ENCODE assay signal across 11 mouse cellular contexts in genomic region chr12:25785646-25786606, GRCm38 (mm10).
DNase-seq lines count a peak whose midpoint lies in the region; ATAC-seq and TF ChIP-seq lines count a peak whose summit lies in the region.
"Had no signal": no experiment of that assay in that cellular context is flagged by ENCODE, and none has a peak within 500 bp of the region (broad histone marks: within the 10 kb centered on the region; RNA-seq: fewer than 3 reads in every experiment).

No protein-coding gene starts in this region.

- 19% methylated on average over 18 of the region's 18 CpGs for WGBS in liver, adult 2 months

- H3K9ac ChIP-seq in liver, adult 2 months (ENCODE audit: low read depth, low read length), result no peak overlapping the region
- H3K9ac ChIP-seq: embryonic facial prominence, embryonic 15.5 days; limb, embryonic 12.5 days; midbrain, embryonic 15.5 days had no signal

- H3K27ac ChIP-seq in liver, adult 2 months (replicated peaks; ENCODE audit: insufficient read depth, low read depth, low read length), result peak overlapping the region; percentile 37
- H3K27ac ChIP-seq: embryonic facial prominence, embryonic 15.5 days; limb, embryonic 12.5 days; midbrain, embryonic 15.5 days had no signal

- H3K4me3 ChIP-seq in liver, adult 2 months (ENCODE audit: insufficient read depth, low read depth, low read length), result no peak overlapping the region
- H3K4me3 ChIP-seq: embryonic facial prominence, embryonic 15.5 days; limb, embryonic 12.5 days; midbrain, embryonic 15.5 days had no signal

- H3K79me2 ChIP-seq in liver, adult 2 months (ENCODE audit: control insufficient read depth, insufficient read depth, low read length), result no peaks in the 10 kb centered on the region

- no peak for DNase-seq in cerebellum, postnatal 4 days (ENCODE audit: low spot score in 2 of 2)
- DNase-seq in liver, adult 2 months (ENCODE audit: extremely low read depth, low read depth, low spot score), result peak; percentile 98
- DNase-seq in liver, result no peak
- DNase-seq in fibroblast of lung, adult 2 months (ENCODE audit: low read depth), result peak; percentile 26
- peak; percentile 41 for DNase-seq in lung, postnatal 14 days
- DNase-seq in thymus, postnatal 36 days, result no peak
- DNase-seq in thymus, postnatal 10 days (ENCODE audit: low spot score in 2 of 2), result no peak

- H3K27me3 ChIP-seq in liver, adult 2 months (ENCODE audit: control insufficient read depth, insufficient read depth, low read length), result no peaks in the 10 kb centered on the region
- H3K27me3 ChIP-seq: embryonic facial prominence, embryonic 15.5 days; limb, embryonic 12.5 days; midbrain, embryonic 15.5 days had no signal

- H3K4me1 ChIP-seq in liver, adult 2 months (ENCODE audit: control insufficient read depth, insufficient read depth, low read length), result peaks cover 9% of the 10 kb centered on the region; the same call in 1 of the 2 replicates
- H3K4me1 ChIP-seq: midbrain, embryonic 15.5 days had no signal

- no peak for TF ChIP-seq POLR2A in liver, adult 2 months (IDR thresholded peaks at IDR 0.05; ENCODE audit: extremely low read depth, insufficient read depth, low read length)

- TF ChIP-seq CTCF in liver, adult 2 months (IDR thresholded peaks at IDR 0.05; ENCODE audit: low read depth, low read length), result peak; percentile 47

- H3K36me3 ChIP-seq in liver, adult 2 months (ENCODE audit: control insufficient read depth, insufficient read depth, low read length), result no peaks in the 10 kb centered on the region
- H3K36me3 ChIP-seq: embryonic facial prominence, embryonic 15.5 days; limb, embryonic 12.5 days; midbrain, embryonic 15.5 days had no signal

- peak; percentile 63 for ATAC-seq in cerebellum, adult (ENCODE audit: insufficient number of reproducible peaks, low FRiP score, low TSS enrichment)
- ATAC-seq: midbrain, embryonic 15.5 days had no signal

Comparison
In these comparisons a context has a peak if more than half of its experiments do, and no peak if none do; other contexts are left out.
1. DNase-seq: peak in liver, adult 2 months (single experiment), fibroblast of lung, adult 2 months (single experiment) and lung, postnatal 14 days (single experiment); none in cerebellum, postnatal 4 days (0 of 2), liver (single experiment), thymus, postnatal 36 days (0 of 2) and thymus, postnatal 10 days (0 of 2).